Mouse (Mus musculus) layer of hippocampus, postnatal 10 days (tissue): ENCODE measurements around the gene Mob3a. TPM values are rescaled to one million over a fixed set of nuclear protein-coding genes. Genes with fewer than 3 reads are reported as not detected.
A peak's percentile ranks its signal among the peaks of the same experiment; 100 is the strongest.

Experiments
- DNase-seq, 2 experiments: peaks; one replicate each; pipeline ENCODE4 v3.0.0; 2021; ENCODE audit warnings: low spot score in 2 of 2
- total RNA-seq, 2 experiments: library from RNA; stranded (reverse); gene quantifications; 2 replicates each; pipeline ENCODE4 v1.2.3; 2021

The Mob3a gene
- total RNA-seq, 2 experiments from 2014 or later, result 21.2 to 22.5 TPM

- DNase-seq, result no peak
Observed at GRCm38 (mm10) chr10:80700732-80701131, 1.0 kb downstream of the Mob3a start.

- DNase-seq, result no peak
Observed at GRCm38 (mm10) chr10:80700038-80700504, 1.7 kb downstream of the Mob3a start.

GRCm38 (mm10) chr10:80698605-80699004 is 3.2 kb downstream of the Mob3a start:
- DNase-seq, result no peak

DNA sequence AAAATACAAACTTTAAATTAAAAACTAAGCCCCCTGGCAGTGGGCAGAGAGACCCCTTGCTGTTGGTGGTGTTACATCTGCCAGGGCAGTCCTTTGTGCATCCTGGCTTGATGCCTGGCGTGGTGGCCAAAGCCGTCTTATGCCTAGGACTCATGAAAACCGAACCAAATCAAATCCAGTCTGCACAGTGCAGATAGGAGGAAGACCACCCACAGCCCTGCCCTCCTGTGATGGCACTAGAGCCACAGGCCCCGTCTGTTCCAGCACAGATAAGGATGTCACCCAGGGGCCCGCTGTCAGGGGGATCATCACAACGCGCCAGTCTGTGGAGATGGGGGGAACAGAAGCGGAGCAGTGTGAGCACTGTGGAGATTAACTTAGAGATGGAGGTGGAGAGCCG is 4.0 kb downstream of the Mob3a start:
- no peak for DNase-seq

- DNase-seq, result no peak
Observed at GRCm38 (mm10) chr10:80697393-80697787, 4.4 kb downstream of the Mob3a start.

- no peak for DNase-seq
Observed at GRCm38 (mm10) chr10:80696502-80697392, 5.0 kb downstream of the Mob3a start.

DNA sequence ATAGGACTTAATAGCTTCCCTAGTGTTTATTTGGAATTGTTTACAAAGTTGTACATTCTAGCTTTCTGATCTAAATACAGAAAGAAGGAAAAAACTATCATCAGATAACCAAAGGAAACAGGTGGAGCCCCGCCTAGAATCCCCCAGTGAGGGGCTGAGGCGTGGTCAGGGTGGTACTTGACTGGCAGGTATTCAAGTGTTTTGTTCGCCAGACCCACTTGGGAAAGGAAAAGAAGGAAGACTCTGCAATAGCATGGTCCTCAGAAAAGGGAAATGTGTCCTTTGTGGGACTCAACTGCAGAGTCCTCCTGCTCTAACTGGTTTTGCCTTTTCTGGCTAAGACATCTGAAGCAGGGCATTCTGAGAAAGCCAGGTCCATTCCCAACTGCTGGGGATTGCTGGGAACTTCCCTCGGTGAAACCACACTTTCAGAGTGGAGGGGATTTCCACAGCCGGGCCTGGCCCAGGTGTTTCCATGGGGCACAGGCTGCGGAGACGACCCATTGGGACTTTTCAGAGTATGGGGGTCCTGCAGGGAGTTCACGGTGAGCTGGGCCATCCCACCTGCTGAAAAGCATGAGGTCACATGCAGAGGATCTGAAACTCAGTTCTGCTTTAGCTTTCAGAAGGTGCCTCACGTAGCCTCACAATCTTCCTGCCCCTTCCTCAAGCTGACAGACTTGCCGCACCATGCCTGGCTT is 5.8 kb downstream of the Mob3a start:
- no peak for DNase-seq

- DNase-seq, result no peak
Observed at GRCm38 (mm10) chr10:80695186-80695585, 6.6 kb downstream of the Mob3a start.

- DNase-seq, result no peak
Observed at GRCm38 (mm10) chr10:80694159-80694938, 7.4 kb downstream of the Mob3a start.

GRCm38 (mm10) chr10:80693401-80694045 is 8.3 kb downstream of the Mob3a start:
- no peak for DNase-seq

DNA sequence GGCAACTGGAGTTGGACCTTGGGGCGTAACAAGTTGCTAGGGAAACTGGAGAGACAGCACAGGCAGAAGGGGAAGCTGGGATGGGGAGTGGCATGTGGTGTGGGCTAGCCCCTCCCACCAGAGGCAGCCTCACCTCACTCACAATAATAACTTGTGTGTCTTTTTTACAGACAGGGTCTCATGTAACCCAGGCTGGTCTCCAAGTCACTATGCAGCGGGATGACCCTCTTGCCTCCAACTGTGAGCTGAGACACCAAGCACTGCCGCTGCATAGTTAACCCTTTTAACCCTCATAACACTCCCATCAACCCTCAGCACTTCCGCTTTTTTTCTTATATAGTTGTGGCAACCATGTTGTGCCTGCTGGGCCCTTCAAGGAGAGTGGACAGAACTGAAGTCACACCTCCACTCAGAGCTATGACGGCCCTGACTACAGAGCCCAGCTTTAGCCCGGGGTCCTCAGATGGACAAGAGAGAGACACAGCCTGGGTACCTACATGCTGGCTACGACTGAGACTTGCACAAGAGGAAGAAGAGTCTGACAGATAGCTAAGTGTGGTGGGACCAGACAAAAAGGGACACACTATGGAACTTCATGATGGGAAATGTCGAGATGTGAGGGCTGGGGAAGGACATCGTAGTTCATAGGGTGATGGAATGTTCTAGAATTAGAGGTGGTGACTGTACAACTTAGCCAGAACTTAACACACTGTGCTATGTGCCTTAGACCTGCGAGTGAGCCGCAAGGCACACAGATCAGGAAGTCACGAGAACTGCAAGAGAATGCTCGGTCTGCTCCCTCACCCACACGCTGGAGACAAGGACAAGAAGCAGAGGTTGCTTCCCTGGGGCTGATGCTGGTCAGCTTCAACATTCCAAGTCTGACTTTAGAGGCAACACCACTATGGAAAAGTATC is 9.3 kb downstream of the Mob3a start:
- DNase-seq, result no peak

- DNase-seq, result peak; percentile 64 to 75
Observed at GRCm38 (mm10) chr10:80687850-80688249, 13.9 kb downstream of the Mob3a start.

DNA sequence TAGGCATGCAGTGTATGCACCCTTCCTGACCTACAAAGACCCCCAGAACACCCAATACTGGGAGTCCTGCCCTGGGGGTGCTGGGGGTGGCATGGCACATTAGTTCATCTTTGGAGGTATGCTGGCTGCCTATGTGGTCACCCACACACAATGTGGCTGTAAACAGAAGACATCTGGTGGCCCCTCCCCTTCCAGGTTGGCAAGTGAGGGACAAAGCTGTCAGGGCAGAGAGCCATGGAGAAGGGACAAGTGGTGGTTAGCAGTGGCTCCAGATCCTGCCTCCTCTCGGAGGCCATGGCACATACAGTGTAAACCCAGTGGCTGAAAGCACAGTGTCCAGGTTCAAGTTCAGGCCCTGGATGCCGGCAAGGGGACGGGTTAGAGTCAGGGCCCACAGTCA is 15.2 kb downstream of the Mob3a start:
- no peak for DNase-seq

DNA sequence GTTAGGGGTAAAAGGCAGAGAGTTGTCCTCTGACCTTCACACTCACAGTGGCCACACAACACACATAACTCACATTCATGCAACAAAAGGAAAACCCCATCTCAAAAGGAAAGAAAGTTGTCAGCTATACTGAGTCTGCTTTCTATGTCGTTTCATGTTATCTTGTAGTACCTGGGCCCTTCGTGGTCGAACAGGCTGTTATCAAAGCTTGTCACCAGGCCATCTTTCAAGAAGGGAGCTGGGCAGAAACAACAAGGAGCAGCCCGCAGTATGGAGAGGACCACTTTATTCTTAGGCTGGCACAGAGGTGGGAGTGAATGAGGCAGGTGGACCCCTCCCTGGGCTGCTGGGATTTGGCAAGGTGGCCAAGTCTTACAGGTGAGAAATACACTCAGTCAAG is 16.8 kb downstream of the Mob3a start:
- no peak for DNase-seq

DNA sequence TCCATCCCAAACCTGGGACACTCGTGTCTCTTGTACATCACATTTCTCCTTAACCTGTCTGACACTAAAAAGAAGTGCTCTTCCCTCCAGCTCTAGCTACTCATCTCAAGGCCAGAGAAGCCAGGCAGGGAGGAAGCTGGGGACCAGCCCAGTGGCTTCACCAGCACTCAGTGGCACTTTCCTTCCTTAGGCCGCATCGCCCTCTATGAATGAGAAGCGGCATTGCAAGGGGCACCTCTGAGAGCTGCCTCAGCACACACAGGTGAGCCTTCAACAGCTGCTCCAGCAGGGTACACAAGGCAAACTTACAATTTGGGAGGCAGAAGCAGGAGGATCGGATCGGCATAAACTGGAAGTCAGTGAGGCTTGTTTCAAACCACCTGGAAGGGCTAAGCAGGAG is 17.6 kb downstream of the Mob3a start:
- DNase-seq, result peak in 1 of 2 experiments; percentile 58

DNA sequence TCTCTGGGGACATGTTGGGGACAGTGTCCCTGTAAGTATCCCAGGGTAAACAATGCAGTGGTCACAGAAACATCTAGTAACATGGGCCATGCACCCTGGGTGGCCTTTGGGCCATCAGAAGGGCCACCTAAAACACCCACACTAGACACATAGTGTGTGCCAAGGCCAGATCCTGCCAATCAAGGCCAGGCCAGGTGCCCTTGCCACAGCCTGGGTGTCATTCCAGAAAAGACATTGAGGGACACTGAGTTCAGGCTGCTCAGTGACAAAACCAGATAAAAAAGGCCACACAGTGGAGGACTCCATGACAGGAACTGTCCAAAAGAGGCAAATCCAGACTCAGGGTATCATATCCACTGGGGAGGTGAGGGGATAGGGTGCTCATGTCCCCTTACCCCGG is 18.1 kb downstream of the Mob3a start:
- no peak for DNase-seq

DNA sequence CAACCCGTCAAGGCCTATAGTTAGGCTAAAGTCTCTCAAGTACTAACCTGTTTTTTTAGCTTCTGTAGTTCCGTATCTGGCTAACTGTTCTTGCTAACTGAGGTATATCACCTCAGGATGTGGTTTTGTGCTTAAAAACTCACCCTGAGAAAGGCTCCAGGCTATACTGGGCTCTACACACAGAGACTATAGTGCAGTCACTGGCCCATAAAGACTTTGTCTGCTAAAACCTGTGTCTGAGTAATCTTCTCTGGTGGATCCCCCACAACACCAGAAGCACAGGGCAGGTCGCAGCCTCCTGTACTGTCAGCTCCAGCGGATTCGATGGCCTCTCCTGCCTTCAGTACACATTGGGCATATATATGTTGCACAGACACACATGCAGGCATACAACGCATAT is 19.8 kb downstream of the Mob3a start:
- DNase-seq, result no peak

- no peak for DNase-seq
Observed at GRCm38 (mm10) chr10:80680260-80680696, 21.5 kb downstream of the Mob3a start.

DNA sequence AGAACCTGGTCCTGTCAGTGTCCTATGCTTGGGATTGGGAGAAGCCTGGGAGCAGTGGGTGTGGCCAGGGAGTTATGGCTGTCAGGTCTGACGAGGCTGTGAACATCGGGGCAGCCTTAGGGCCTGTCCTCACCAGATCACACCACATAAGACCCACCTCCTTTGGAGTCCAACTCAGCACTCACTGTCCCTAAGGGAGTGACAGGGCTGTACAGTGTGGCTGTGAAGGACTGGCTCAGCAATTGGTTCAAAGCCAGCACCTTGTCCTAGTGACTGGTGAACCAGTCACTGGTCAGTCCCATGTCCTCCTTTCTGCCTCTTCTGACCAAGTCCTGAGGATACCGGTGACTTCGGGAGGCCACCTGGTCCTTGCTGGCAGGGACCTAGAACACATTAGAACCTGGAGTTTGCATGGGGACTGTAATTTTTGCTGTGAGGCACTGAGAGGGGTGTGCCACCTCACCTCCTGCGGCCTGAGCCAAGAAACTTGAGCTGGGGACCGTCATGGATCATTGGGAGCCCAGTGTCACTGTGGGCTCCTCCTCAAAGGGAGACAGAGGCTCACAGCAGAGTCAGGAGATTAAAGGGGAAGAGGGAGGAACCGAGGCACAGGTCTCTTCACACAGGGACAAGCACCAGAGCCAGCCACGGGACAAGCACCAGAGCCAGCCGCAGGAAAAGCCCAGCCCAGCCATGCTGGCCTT is 22.1 kb downstream of the Mob3a start:
- DNase-seq, result no peak
